Mouse (Mus musculus) spleen, embryonic (tissue): ENCODE results near the gene Naa16.

Experiments
- CTCF ChIA-PET: fragments of 350-600 bp; sonication (Branson Sonifier 250); formaldehyde crosslinking; loops from one replicate; lab custom pipeline; 2022; lab: Charles Lee

Gene Naa16

GRCm38 (mm10) chr14:79331936-79332335 lies 58.6 kb downstream of the Naa16 start:
- CTCF ChIA-PET, result no interaction called here

DNA sequence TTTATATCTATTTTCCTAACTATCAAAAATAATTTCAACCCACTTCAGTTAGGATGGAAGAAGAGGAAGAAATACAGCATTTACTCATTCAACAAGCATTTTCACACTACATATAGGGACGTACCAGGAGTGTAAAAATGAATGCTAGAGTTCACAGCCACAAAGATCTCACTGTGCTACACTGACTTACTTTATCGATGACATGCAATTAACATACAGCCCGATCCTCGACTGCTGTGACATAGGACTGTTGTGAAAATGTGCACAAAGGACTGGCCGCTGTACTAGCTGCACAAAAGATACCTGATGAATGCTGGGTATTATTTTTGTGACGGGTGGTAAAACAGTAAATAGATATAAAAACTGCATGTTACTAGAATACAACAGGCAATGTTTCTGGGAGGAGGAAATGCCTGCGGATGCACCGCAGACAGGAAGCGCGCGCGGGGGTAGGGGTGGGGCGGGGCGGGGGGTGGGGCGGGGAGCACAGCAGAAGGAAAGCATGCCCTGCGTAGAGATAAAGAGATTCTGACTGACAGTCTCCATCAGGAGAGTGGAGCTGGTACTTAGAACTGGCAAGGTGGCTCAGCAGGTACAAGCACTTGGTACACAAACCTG lies 59.5 kb downstream of the Naa16 start:
- CTCF ChIA-PET, result no interaction called here

DNA sequence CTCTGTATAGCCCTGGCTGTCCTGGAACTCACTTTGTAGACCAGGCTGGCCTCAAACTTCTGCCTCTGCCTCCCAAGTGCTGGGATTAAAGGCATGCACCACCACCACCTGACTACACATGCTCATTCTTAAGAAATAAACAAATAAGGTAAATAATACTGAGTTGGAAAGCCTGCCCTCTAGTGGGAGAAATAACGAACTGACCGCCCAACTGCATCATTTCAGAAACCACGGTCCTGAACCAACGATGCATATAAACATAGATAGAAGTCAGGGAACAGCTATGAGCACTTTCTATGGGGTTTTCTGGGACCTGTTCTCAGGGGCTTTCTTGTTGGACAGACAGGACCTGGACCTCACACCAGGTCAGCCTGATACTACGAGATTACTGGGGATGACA lies 63.5 kb downstream of the Naa16 start:
- CTCF ChIA-PET, result interaction anchor here (0.6 kb wide), 1 partner anchor 218 kb away, joined by 4 read pairs; no protein-coding TSS in a partner anchor

DNA sequence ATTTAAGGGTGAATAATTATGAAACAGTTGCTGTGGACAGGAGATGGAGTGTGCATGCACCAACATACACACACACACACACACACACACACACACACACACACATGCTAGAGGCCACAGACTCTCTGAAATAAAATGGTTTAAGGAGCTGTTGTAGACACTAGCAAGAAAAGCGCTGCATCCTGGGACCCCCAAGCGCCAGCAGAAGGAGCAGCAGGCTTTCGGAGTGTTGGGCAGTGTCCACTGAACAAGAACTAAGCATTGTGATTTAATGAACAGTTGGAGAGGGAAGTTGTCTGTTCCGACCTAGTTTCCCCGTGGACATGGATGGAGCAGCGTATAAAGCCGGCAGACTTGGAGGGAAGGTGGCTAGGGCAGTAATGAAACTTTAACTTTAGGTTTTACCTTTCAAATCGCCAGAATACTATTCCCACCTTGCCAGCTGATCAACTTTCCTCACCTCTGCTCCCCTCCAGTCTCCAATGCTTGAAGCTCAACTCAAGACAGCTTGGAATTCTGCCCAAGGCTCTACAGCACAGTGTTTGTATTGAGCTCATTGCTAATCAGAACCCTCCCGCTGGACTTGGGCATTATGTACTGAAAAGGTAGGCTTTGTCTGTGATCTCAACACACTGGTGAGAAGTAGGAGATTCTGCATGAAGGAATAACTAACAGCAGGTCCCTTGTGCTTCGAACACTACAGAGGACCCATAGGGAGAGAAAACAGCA lies 66.3 kb downstream of the Naa16 start:
- CTCF ChIA-PET, result interaction anchor here (0.7 kb wide), 1 partner anchor 199 kb away, joined by 4 read pairs; no protein-coding TSS in a partner anchor

DNA sequence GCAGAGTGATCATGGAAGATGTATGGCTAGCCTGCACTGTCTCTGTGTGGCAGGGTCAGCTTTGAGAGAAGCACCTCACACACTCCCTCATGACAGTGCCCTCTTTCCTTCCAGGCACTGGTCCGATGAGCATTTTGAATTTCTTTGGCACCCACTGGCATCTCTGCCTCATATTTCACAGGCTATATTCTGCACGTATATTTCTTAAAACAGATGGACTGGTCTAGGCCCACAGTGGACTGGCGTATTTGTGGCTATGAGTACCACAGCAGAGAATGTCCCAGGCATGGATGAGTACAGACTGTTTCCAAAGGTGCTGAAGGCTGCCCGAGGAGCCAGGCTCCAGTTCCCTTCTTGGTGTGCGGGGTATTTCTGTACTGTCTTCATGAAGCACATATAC lies 68.7 kb downstream of the Naa16 start:
- CTCF ChIA-PET, result no interaction called here

DNA sequence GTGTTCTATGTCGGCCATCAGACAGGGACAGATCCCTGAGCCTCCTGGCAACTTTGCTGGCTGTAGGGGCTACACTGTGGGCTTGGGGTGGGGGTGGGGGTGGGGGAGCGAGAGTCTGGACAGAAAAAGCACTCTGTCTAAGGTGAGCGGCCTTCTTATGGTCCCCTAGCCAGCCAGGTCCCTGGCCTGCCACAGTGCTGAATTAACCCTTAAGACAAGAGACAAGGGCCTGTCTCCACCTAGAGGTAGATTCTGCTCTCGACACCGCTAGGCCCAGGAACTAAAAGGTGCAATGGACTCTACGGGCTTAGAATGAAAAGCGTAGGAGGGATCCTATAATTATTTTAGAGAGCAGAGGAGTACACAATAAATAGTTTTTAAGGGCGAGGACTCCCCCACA lies 69.4 kb downstream of the Naa16 start:
- CTCF ChIA-PET, result interaction anchor here (0.6 kb wide), 1 partner anchor 47 kb away, joined by 4 read pairs; no protein-coding TSS in a partner anchor

GRCm38 (mm10) chr14:79317602-79318001 lies 73.0 kb downstream of the Naa16 start:
- CTCF ChIA-PET, result no interaction called here

GRCm38 (mm10) chr14:79315877-79316276 lies 74.7 kb downstream of the Naa16 start:
- CTCF ChIA-PET, result interaction anchor here (0.7 kb wide), 1 partner anchor 451 kb away, joined by 4 read pairs; no protein-coding TSS in a partner anchor

DNA sequence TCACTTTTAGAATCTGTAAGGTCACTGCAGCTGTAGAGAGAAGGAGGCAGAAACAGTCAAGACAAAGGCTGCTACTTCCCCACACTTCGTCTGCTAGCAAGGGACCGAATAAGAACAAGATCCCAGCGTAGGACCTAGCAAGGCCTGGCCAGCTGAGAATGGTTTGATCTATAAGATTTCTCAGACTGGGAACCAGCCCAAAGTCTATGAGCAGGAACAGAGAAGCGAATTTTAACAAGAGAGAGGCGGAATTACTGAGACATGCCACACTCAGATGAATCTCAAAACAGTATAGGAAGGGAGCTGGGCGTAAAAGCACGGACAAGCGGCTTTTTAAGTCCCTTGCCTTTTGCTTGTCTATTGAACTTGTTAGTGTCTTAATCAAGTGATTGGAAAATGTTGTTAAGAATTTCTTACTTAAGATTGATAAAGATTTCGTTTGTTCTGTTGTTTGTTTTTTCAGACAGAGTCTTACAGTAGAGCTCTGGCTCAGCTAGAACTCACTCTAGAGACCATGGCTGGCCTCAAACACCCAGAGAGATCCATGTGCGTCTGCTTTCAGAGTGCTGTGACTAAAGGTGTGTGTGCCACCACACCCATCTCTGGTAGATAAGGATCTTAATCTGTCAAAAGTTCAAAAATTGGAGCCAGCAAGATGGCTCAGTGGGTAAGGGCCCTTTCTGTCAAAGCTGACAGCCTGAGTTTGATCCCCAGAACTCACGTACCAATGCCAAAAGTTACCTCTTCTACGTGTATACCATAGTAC lies 76.2 kb downstream of the Naa16 start:
- CTCF ChIA-PET, result no interaction called here

DNA sequence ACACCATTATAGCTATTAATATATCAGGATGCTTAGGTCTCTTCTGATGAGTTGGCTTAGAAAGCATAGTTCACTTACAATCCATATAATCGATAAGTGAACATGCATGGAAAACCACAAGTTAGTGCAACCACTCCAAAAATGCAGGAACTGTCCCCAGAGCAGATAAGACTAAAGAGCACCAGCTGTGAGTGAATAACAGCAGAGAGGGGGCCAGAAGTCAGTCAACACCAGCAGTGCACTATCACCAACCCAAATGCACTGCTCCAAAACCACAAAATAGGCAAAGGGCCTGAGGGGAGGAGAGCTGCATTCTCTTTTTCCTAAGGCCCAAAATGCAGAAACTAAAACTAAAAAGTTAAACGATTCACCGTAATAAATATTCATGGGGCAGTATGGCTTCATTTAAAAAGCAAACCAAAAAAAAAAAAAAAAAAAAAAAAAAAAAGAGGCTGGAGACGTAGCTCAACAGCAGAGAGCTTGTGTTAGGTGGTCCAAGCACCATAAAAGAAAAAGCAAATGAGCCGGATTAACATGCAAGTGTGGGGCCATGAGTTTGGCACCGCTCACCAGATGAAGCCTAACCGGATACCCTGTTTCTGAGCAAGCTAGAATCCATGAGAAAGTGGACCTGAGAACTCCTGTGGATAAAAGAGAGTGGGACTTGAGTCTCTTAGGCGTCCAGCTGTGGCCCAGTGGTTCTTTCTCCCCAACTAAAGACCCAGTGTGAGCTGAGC lies 77.0 kb downstream of the Naa16 start:
- CTCF ChIA-PET, result no interaction called here

DNA sequence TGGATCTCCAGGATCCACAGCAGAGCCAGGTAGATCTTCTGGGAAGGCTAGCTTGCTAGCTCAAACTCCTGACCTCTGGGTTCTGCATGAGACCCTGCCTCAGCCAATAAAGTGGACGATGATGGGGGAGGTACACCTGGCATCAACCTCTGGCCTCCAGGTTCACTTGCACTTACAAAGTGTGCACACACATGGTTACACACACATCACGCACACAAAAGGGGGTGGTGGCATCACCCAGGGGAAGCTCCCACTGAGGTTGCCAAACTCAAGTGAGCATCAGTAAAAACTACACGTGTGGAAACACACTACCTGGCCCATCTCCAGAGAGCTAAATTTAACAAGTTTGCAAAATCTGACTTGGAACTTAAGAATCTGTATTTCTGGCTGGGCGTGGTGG lies 77.9 kb downstream of the Naa16 start:
- CTCF ChIA-PET, result interaction anchor here (0.7 kb wide), 1 partner anchor 18 kb away, joined by 3 read pairs; no protein-coding TSS in a partner anchor

DNA sequence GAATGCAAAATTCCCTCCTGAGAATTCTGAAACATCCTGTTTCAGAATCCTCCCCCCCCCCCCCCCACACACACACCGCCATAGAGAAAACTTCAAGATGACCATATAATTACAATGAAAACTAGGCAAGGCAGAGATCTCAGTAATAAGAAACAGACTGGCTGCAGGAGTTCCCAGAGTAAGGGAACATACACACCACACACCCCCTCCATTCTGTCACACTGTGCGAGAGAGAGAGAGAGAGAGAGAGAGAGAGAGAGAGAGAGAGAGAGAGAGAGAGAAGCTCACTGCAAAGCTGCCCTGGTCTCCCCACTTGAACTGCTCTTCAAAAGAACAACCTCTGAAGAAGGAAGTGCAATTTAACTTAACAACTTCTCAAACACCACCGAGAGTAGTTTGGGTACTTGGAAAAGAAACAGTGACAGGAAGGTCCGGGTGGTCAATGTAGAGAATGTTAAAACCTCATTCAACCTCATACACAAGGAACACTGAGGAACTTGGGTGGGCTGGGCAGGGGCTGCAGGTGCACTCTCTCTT lies 78.6 kb downstream of the Naa16 start:
- CTCF ChIA-PET, result no interaction called here

GRCm38 (mm10) chr14:79309115-79309514 lies 81.5 kb downstream of the Naa16 start:
- CTCF ChIA-PET, result no interaction called here

DNA sequence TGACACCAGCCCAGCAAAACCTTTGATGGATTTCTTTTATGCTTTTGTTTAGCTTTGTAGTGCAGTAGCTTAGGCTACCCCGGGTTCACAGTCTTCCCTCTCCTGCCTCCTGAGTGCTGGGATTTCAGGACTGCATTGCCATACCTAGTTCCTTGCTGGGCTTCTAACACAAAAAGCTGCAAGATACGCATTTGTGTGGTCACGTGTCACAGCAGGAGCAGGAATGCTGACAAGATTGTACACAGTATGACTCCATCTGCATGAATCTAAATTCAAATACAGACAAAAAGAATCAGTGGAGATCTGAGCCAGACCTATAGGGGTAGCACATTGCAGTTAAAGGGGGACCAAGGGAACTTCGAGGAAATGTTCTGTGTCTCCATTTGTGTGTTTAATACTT lies 82.2 kb downstream of the Naa16 start:
- CTCF ChIA-PET, result no interaction called here

- CTCF ChIA-PET, result no interaction called here
These were observed 82.7 kb downstream of the Naa16 start for GRCm38 (mm10) chr14:79307908-79308307.

DNA sequence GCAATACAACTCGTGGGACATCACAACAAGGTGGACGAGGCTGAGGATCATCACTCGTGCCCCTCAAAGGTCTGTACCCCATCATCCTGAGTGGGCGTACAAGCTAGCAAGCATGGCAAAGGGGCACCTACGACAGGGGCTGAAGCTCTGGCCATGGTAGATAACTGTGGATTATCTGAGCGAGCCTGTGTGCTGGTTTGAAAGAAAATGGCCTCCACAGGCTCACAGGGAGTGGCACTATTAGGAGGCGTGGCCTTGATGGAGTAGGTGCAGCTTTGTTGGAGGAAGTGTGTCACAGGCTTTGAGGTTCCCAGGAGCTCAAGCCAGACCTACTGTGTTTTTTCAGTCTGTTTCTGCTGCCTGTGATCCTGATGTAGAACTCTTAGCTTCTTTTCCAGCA lies 83.4 kb downstream of the Naa16 start:
- CTCF ChIA-PET, result no interaction called here

- CTCF ChIA-PET, result no interaction called here
These were observed 85.6 kb downstream of the Naa16 start for GRCm38 (mm10) chr14:79304873-79305464.

GRCm38 (mm10) chr14:79303150-79303549 lies 87.4 kb downstream of the Naa16 start:
- CTCF ChIA-PET, result interaction anchor here (0.8 kb wide), 1 partner anchor 17 kb away, joined by 9 read pairs; no protein-coding TSS in a partner anchor

DNA sequence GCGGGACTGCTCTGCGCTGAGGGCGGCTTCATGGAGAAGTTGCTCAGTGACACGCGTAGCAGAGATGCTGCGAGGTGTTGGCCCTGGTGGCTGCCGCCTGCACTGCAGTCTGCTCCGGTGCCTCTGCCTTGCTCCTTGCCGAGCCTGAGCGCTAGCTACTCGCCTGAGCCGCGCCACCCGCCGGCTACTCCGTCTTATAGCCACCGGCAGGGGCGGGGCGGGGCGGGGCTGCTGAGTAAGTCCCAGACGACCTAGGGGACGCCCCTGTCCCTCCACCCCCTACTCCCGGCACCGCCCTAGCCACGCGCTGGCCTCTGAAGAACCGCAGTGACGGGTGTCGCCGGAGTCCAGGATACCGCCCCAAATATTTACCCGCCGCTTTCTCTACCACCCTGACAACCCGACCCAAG lies 89.1 kb downstream of the Naa16 start, which contains the start of gene Rgcc:
Gene Rgcc, minus strand, starts transcription at position 180 of the 410 bp plus-strand sequence.
- CTCF ChIA-PET, result no interaction called here

- CTCF ChIA-PET, result interaction anchor here (0.6 kb wide), 1 partner anchor 450 kb away, joined by 6 read pairs; no protein-coding TSS in a partner anchor
These were observed 89.8 kb downstream of the Naa16 start for GRCm38 (mm10) chr14:79300641-79301350.
